Mouse (Mus musculus) right cerebral cortex, adult 18-20 months (tissue): Measurements from ENCODE around the gene Ccdc83.
"Not testable (repeated sequence)": the region's sequence is repeated elsewhere in the genome, so short reads cannot be mapped to it uniquely, and the experiment has no call there.

Experiments used
- DNase-seq: peaks from one replicate; pipeline ENCODE4 v3.0.0; 2022; ENCODE audit warnings: mixed read lengths

Ccdc83 gene

GRCm38 (mm10) chr7:90258701-90259100, 6.9 kb downstream of the Ccdc83 start:
- no peak for DNase-seq

GRCm38 (mm10) chr7:90252946-90253345, 12.6 kb downstream of the Ccdc83 start:
- no peak for DNase-seq

DNA sequence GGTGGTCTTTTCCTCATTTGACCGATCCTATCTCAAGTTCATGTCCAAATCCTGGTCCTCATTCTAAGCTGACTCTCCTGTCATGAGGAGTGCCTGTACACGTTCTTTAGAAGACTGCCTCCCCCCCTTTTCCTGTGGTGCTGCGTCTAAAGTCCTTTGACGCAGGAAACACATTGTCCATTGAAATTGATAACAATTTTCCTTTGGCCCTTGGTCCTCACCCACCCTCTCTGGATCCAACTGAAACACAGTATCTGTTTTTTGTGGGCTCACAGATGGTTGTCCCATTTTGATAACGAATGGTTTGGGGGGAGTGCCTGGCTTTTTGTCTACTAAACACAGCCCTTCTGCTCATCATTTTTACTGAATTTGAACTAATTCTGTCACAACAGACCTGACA, 21.9 kb downstream of the Ccdc83 start:
- DNase-seq = no peak

GRCm38 (mm10) chr7:90243151-90243550, 22.4 kb downstream of the Ccdc83 start:
- DNase-seq = no peak

DNA sequence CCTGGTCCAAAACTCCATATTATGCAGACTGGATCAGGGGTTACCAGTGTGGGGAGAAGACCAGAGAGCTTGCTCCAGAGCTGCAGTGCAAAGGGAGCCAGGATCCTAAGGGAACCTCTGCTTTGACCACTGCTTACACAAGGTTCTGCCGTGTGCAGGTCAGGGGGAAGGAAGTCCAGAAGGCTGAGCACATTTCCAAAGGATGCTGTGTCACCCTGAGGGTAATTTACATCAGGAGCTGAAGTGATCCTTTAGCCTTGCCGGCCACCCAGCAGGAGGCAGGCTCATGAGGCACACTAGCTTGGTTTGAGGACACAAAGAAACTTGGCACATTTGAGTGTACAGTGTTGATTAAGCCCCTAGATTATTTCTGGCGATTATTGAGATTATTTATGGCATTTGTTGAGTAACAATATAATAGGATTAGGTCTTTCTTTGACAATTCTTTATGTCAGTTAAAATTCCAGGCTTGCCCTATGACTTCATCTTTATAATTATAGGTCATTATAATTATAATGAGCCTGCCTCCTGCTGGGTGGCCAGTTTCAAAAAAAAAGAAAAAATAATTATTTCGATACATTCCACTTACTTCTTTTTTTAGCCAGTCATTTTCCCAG, 29.2 kb downstream of the Ccdc83 start:
- DNase-seq = no peak

GRCm38 (mm10) chr7:90233921-90234320, 31.7 kb downstream of the Ccdc83 start:
- DNase-seq = no peak

DNA sequence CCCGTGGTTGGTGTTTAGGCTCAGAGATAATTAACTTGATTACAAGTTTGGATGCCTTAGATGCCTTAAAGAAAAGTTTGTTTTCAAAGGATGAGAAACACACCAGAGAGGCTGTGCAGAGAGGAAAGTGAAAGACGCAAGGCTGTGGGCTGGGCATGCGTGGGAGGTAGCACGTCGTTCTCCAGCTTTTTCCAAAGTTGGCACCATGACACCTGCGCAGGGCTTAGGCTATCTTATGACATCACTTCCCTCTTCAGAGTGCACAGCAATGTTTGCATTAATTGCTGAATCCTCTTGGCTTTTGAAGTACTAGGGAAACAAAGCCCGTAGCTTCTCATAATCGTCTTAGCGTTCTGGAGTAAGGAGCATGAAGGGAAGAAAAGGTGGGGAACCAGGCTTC, 34.1 kb downstream of the Ccdc83 start:
- peak; percentile 51 for DNase-seq

DNA sequence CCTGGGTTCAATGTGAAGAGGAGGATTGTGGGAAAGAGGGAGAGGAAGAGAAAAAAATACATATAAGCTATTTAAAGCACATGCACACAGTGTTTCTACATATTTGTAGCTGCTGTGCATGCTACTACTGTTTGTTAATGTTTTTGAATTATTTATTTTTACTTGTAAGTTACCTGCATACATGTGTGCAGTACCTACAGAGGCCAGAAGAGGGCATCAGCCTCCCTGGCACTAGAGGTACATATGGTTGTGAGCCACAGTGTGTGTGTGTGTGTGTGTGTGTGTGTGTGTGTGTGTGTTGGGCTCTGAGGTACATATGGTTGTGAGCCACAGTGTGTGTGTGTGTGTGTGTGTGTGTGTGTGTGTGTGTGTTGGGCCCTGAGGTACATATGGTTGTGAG, 36.7 kb downstream of the Ccdc83 start:
- not testable (repeated sequence) for DNase-seq

DNA sequence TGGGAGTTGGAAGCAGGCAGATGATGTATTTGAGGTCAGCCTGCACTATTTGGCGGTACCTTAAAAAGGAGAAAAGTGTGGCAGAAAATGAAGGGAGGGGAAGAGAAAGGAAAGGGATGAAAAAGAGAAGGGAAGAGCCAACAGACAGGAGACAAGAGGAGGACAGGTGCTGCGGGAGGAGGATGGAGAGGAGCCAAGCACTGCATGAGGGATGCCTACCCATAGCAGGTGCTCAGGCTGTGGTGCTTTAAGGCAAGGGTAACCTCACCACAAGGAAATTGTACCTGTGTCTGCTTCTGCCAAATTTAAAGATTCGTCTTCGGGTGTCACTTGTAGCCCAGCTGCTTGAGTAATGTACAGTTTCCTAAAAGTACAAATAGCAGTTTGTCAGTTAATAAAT, 37.5 kb downstream of the Ccdc83 start:
- no peak for DNase-seq

DNA sequence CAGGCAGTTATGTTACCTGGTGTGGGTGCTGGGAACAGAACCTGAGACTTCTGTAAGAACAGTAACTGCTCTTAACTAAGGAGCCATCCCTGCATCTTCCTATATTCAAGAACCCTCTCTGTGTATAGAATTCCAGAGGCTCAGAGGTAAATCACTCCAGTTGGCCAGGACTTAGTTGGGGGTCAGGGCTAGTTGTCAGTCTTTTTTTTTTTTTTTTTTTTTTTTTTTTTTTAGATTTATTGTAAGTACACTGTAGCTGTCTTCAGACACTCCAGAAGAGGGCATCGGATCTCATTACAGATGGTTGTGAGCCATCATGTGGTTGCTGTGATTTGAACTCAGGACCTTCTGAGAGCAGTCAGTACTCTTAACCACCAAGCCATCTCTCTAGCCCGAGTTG, 44.1 kb downstream of the Ccdc83 start:
- DNase-seq = no peak

- DNase-seq = no peak
Measured at GRCm38 (mm10) chr7:90218122-90218521, 47.5 kb downstream of the Ccdc83 start.

DNA sequence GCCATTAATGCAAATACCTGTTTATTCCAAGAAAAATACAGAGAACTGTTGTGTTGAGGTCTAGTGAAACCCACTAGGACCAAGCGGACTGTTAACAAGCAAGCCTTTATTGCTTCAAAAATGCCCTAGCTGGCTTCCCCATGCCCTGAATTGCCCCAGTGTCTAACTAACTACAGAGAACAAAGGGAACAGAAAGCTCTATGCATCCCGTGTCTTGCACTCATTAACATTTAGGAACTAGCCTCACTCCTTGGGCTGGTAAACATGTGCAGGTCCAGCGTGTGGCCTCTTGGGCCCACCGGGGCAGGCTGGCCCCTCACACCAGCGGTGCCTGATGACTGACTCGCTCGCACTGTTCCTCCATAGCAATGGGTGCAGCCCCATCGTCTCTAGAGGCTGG, 49.1 kb downstream of the Ccdc83 start:
- peak; percentile 33 for DNase-seq

GRCm38 (mm10) chr7:90210947-90211346, 54.6 kb downstream of the Ccdc83 start:
- no peak for DNase-seq

DNA sequence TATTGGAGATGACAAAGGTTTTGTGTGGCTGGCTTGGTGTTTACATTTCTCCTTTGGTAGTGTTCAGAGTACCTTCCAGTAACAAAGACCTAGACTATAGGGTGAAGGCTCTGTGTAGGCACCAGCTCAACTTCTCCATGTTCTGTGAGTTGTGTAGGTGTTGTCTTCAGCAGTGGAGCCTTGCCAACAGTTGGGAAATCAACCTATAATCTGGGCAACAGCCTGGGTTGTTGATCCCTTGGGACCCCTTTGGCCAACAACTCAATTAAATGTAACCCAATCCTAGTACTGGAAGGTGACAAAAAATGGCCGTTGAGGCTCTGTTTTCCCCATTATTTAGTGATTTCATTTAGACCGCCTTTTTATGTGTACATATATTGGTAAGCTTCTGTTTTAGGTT, 55.5 kb downstream of the Ccdc83 start:
- DNase-seq = no peak

GRCm38 (mm10) chr7:90203914-90204313, 61.7 kb downstream of the Ccdc83 start:
- no peak for DNase-seq

GRCm38 (mm10) chr7:90201877-90202465, 63.6 kb downstream of the Ccdc83 start:
- DNase-seq = no peak

- no peak for DNase-seq
Measured at GRCm38 (mm10) chr7:90200251-90200650, 65.3 kb downstream of the Ccdc83 start.

- no peak for DNase-seq
Measured at GRCm38 (mm10) chr7:90180635-90181034, 84.9 kb downstream of the Ccdc83 start.

GRCm38 (mm10) chr7:90175576-90175975, 90.0 kb downstream of the Ccdc83 start:
- no peak for DNase-seq
